Mouse (Mus musculus): ENCODE data around the gene Olfr462.

Gene Olfr462

DNA sequence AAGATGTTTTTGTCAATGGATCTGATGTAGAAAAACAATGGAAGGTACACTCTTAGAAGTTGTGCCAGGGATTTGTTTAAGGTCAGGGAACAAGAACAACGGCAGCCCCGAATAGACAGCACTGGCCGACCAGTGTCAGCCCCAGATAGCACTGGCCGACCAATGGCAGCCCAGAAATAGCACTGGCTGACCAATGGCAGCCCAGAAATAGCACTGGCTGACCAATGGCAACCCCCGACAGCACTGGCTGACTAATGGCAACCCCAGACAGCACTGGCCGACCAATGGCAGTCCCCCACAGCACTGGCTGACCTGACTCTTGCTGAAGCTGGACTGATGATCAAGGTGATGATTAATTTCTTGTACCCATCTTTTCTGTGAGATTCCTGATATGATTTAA, 44.2 kb downstream of the Olfr462 start:
- DNase-seq (ENCODE audit: low read depth, low spot score) = peak; percentile 81

DNA sequence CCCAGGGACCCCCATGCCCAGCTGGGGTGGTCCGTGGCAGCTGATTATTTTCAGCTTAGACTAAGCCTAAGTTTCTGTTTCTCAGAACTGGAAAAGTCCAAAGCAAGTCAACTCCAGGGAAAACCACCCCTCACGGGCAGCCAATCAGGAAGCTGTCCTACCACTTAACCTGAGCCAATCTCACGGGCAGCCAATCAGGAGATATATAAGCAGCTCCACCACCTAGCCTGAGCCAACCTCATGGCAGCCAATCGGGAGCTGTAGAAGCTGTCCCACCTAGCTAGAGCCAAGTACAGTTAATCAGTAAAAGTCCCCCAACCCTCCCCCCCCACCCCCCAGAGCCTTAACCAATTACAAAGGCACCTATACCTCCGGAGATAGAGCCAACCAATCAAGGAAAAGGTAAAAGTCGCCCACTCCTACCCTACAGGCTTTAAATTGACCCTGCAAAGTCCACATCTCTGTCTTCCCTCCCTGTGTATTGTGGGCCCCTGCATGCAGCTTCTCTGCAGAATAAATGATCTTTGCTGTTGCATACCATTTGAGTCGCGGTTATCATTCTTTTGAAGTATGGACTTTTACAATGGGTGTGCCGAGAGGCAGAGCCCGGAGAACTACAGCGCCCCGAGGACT, 45.0 kb downstream of the Olfr462 start:
- DNase-seq (ENCODE audit: low read depth, low spot score) = peak; percentile 80

DNA sequence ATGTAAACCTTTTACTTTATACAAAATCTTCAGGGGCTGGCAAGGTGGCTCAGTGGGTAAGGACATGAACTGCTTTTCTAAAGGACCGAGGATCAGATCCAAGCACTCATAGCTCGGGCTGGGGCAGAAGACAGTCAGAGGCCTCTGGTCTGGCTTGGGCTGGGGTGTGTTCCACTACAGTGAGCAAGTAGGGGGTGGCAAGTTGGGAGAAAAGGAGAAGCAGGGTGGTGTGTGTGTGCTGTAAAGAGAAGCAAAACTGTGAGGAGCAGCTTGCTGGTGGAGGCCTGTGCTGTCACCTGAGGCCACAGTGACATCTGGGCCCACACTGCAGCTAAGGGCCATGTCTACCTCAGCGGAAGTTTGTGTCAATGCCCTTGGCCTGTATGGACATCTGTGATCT, 50.6 kb downstream of the Olfr462 start:
- no peak for DNase-seq (ENCODE audit: low read depth, low spot score)

DNA sequence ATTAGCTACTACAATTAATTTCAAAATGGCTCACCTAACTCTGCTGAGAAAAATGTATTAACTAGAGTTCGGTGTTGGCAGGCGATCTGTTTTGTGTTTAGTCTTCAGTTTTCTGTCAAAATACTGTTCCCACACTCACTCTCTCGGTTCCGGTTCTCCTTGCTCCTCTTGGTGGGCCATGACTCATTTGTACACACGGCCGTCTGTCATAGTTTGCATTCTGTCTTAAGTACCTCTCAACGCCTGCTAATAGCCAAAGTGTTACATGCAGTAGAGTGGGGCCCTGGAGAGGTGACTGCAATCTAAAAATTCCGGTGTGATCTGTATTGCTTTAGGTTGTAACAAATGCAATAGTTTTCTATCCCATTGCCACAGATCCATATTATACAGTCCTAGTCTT, 51.4 kb downstream of the Olfr462 start:
- DNase-seq (ENCODE audit: low read depth, low spot score) = no peak
